Mouse (Mus musculus) testis, postnatal 14 days (tissue): ENCODE results near the gene Olfr399.

Experiments
- DNase-seq: peaks from one replicate; pipeline ENCODE4 v3.0.0; 2021; ENCODE audit warnings: low spot score

Gene Olfr399

GRCm38 (mm10) chr11:74056451-74056850 is at the start of gene Olfr399, which contains the start of gene Olfr139:
Gene Olfr399 (minus strand): TSS chr11:74056615.
Gene Olfr139 (minus strand): TSS chr11:74056551.
- DNase-seq: no peak

DNA sequence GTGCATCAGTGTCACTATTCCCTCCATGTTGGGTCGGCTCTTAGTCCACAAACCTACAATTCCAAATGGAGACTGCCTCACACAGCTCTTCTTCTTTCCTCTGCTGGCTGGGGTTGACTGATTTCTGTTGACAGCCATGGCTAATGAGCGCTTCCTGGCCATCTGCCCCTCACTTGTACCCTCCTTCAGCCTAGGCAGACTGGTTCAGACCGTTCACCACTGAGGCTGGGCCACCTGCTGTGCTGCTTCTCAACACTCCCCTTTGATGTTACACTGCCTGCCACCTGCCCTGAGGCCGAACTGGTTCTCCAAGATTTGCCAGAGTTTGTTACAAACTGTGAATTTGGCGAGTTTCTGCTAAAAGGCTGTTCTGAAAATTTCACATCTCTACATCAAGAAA is 48.7 kb upstream of the Olfr399 start:
- DNase-seq: no peak

GRCm38 (mm10) chr11:74101507-74101906 is 45.1 kb upstream of the Olfr399 start:
- DNase-seq: no peak

DNA sequence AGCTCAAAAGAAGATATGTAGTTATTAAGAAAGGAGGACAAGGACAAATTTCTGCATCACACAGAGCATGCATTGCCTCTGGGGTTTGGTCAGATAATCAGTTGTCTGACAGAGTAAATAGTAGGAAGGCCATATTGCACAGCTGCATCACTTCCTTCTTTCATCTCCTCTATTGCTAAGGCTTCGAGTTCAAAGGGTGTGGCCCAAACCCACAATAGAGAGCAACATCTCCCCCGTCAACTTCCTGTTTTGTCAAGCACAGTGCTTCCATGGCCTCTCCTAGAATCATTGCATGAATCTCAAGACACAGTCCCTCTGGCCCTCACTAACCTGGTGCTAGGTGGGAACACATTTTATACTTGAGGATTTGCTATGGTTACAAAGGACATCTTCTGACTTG is 44.3 kb upstream of the Olfr399 start:
- DNase-seq: no peak

- DNase-seq: no peak
These were observed 13.2 kb upstream of the Olfr399 start, which contains the start of gene Zfp616 for GRCm38 (mm10) chr11:74069655-74070054. Gene Zfp616 (plus strand): TSS chr11:74069955.

- no peak for DNase-seq
These were observed 5.1 kb downstream of the Olfr399 start for GRCm38 (mm10) chr11:74051347-74051746.
